Mouse (Mus musculus) intestine, embryonic 16.5 days (tissue): ENCODE results near the gene St7. TPM values are rescaled to one million over a fixed set of nuclear protein-coding genes. Genes with fewer than 3 reads are reported as not detected.

ENCODE experiments used
- ATAC-seq: fragments of 200-750 bp; cut with Nextera tagmentation; 2 replicates; pipeline ENCODE4 v1.8.0; 2017; ENCODE audit warnings: moderate TSS enrichment, moderate library complexity
- H3K27ac ChIP-seq: fragments of 300-500 bp; sonication (generic); 2 replicates; pipeline ENCODE4 v1.5.1; 2014; ENCODE audit warnings: mild to moderate bottlenecking, low read length
- H3K27me3 ChIP-seq: fragments of 300-500 bp; sonication (generic); replicated peaks from 2 replicates; pipeline ENCODE4 v1.6.1; 2014; ENCODE audit warnings: low read length, control low read depth, mixed read lengths; ENCODE audit not compliant: control insufficient read depth, insufficient read depth
- H3K36me3 ChIP-seq: fragments of 300-500 bp; sonication (generic); 2 replicates; pipeline ENCODE4 v1.6.1; 2014; ENCODE audit warnings: low read length, control low read depth; ENCODE audit not compliant: control insufficient read depth, insufficient read depth
- H3K4me1 ChIP-seq: fragments of 300-500 bp; sonication (generic); 2 replicates; pipeline ENCODE4 v1.6.1; 2014; ENCODE audit warnings: low read length, control low read depth, mixed read lengths; ENCODE audit not compliant: control insufficient read depth, insufficient read depth
- H3K4me2 ChIP-seq: fragments of 300-500 bp; sonication (generic); 2 replicates; pipeline ENCODE4 v1.6.1; 2014; ENCODE audit warnings: low read depth, low read length, control low read depth
- H3K4me3 ChIP-seq: fragments of 300-500 bp; sonication (generic); 2 replicates; pipeline ENCODE4 v1.5.1; 2014; ENCODE audit warnings: mild to moderate bottlenecking, low read length
- H3K9ac ChIP-seq: fragments of 300-500 bp; sonication (generic); 2 replicates; pipeline ENCODE4 v1.6.1; 2014; ENCODE audit warnings: low read depth, low read length
- H3K9me3 ChIP-seq: fragments of 300-500 bp; sonication (generic); 2 replicates; pipeline ENCODE4 v1.6.1; 2016; ENCODE audit warnings: low read length, control low read depth; ENCODE audit not compliant: control insufficient read depth
- WGBS: fragments of 180-500 bp; shearing (Covaris S2); extraction: QIAGEN DNeasy Blood & Tissue Kit; methylation state at CpG from one replicate; pipeline ENCODE4 v1.1.7; 2014; 5-methylcytosine and 5-hydroxymethylcytosine counted together
- polyA plus RNA-seq: library from polyadenylated mRNA; unstranded; fragments of >200 nt; fragmentation: Nextera tagmentation; extraction: Ambion mirVana; gene quantifications from 2 replicates; pipeline ENCODE4 v1.2.1, GENCODE M21; 2015

The St7 gene
- polyA plus RNA-seq, 1 experiment from 2014 or later: 20.5 TPM

DNA sequence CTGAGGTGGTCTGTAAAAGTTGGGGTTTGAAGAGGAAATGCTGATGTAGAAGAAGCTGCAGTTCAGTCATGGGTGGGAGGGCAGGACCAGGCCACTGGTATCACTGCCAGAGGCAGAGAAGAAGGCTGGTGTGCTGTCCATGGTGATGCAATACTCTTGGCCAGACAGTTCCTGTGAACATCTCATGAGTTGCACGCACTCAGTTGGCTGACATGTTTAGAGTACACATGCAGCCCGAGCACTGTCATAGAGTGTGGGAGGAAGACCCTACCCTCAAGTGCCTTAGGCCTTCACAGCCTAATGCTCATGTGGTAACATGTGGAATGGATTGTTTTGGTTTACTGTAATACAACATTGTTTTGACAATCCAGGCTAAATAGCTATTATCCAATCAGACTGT lies 238.5 kb downstream of the St7 start:
- Histone ChIP-seq H3K9ac (no peak overlapping the region), H3K4me3 (no peak overlapping the region), H3K27ac (no peak overlapping the region), H3K4me1 (no peaks in the 10 kb centered on the region), H3K4me2 (no peak overlapping the region), H3K36me3 (no peaks in the 10 kb centered on the region), H3K27me3 (no peaks in the 10 kb centered on the region), H3K9me3 (no peaks in the 10 kb centered on the region)
- ATAC-seq: peak; percentile 26; the same call in 1 of the 2 replicates
- 79% methylated on average over 2 of the region's 2 CpGs for WGBS

DNA sequence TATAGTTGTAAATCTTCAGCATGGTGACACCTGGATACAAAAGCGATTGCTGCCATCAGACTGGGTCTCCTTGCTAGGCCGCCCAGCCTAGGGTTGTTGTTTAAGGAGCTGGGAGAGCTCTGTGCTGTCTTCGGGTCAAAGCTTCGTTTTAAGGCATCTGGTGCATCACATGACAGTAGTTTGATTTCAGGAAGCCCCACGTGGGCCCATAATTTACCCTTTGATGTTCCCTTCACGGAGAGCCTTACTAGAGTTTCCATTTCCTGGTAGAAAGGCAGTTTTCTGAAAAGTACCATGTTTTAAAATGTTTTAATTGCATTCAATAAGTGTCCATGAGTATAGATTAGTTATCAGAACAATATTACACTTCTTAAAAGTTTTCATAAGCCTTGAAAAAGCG lies 239.1 kb downstream of the St7 start:
- no peak overlapping the region for H3K9ac ChIP-seq
- 77% methylated on average over 7 of the region's 7 CpGs for WGBS
- ATAC-seq: no peak
- H3K27ac ChIP-seq: no peak overlapping the region
- H3K36me3 ChIP-seq: no peaks in the 10 kb centered on the region
- no peak overlapping the region for H3K4me3 ChIP-seq
- no peaks in the 10 kb centered on the region for H3K27me3 ChIP-seq
- no peak overlapping the region for H3K4me2 ChIP-seq
- H3K9me3 ChIP-seq: no peaks in the 10 kb centered on the region
- no peaks in the 10 kb centered on the region for H3K4me1 ChIP-seq

DNA sequence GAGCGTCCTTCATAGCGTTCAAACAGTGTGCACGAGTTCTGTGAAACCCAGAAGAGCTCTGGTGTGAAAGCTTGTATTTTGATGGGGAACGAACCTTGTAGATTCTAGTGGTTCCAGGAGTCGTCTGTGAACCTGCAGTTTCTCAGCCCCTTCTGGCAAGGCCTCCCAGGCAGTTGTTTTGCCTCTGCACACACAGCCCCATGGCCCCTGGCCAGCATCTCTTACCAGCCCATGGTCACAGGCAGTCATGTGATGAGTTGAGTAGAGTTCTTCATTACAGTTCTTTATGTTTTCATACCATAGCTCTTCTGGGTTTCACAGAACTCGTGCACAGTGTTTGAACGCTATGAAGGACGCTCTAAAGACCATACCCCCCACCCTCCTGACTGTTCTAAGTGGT lies 240.1 kb downstream of the St7 start:
- no peaks in the 10 kb centered on the region for H3K9me3 ChIP-seq
- no peaks in the 10 kb centered on the region for H3K27me3 ChIP-seq
- H3K27ac ChIP-seq: no peak overlapping the region
- H3K4me2 ChIP-seq: no peak overlapping the region
- no peaks in the 10 kb centered on the region for H3K4me1 ChIP-seq
- H3K36me3 ChIP-seq: no peaks in the 10 kb centered on the region
- H3K4me3 ChIP-seq: no peak overlapping the region
- no peak overlapping the region for H3K9ac ChIP-seq
- 86% methylated on average over 8 of the region's 8 CpGs for WGBS
- no peak for ATAC-seq

DNA sequence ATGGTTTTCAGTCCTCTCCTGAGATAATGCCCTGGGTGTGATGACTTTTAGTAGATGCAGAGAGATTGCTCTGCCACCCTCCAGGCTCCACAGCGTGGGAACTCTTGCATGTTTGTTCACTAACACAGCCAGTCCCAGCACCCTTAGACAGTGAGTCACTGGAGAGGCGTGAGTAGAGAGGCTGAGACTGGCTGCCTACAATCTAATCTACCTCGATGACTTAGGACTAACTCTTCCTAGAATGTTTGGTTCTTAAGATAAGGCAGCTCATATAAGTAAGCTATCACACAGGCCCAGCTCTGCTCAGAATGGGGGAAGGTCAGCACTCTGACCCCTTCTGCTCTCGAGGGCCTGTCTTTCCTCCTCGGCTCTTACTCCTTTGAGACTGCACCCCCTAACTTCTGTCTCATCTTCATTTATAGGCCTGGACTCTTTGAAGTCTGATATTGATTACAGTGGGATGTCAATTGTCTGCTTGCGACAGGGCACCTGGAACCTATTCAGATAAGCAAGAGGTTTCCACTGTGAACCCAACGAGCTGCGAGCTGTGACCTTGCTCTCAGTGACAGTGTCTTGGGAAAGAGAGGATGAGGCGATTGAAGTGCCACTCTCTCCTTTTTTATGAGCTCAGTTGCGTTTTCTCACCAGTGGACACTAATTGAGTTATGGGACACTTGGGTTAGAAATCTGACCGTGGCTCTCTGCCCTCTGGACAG lies 246.1 kb downstream of the St7 start:
- H3K36me3 ChIP-seq: no peaks in the 10 kb centered on the region
- no peaks in the 10 kb centered on the region for H3K9me3 ChIP-seq
- H3K4me2 ChIP-seq: no peak overlapping the region
- no peaks in the 10 kb centered on the region for H3K27me3 ChIP-seq
- no peak overlapping the region for H3K4me3 ChIP-seq
- no peak overlapping the region for H3K9ac ChIP-seq
- H3K27ac ChIP-seq: no peak overlapping the region
- peaks cover 6% of the 10 kb centered on the region for H3K4me1 ChIP-seq
- WGBS: 43% methylated on average over 11 of the region's 11 CpGs
- ATAC-seq: peak; percentile 90

DNA sequence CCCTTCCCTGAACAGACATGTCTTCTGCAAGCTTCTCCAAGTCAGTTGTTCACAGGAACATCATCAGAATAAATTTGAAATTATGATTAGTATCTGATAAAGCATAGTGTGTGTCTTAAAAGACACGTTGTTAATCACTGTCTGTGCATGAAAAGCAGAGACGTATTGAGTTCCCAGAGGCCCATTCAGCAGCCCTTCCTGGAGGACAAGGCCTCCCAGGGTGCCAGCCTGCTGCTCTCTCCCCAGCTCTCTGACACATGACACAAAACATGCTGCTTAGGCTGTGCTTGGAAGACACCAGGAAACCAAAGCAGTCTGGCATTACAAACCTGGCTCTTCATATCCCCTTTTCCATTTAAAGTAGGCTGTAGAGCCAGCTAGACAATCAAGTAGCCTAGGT lies 249.2 kb downstream of the St7 start:
- H3K27ac ChIP-seq: no peak overlapping the region
- H3K9ac ChIP-seq: no peak overlapping the region
- no peaks in the 10 kb centered on the region for H3K27me3 ChIP-seq
- no peak overlapping the region for H3K4me2 ChIP-seq
- H3K36me3 ChIP-seq: no peaks in the 10 kb centered on the region
- H3K4me3 ChIP-seq: no peak overlapping the region
- 35% methylated on average over 2 of the region's 2 CpGs for WGBS
- H3K4me1 ChIP-seq: peaks cover 11% of the 10 kb centered on the region
- ATAC-seq: no peak
- H3K9me3 ChIP-seq: no peaks in the 10 kb centered on the region

DNA sequence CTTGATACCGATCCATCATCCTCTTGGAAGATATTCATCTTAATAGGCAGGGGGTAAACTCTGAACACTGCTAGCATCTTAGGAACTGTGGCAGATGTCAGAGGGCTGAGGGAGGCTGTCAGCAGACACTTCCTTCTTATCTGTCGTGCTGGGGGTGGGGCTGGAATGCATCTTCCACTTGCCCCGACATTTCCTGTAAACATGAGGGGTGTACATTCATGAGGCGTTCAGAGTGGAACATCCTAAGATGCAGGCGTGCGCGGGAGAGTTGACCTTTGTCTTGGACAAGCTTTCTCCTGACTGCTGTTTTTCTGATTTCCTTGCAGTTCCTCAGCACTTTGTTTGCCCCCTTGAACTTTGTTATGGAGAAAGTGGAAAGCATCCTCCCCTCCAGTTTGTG lies 249.6 kb downstream of the St7 start:
- Histone ChIP-seq H3K4me3 (no peak overlapping the region), H3K9me3 (no peaks in the 10 kb centered on the region), H3K9ac (no peak overlapping the region), H3K4me2 (no peak overlapping the region), H3K4me1 (peaks cover 11% of the 10 kb centered on the region), H3K27ac (no peak overlapping the region), H3K36me3 (no peaks in the 10 kb centered on the region), H3K27me3 (no peaks in the 10 kb centered on the region)
- no peak for ATAC-seq
- WGBS: 34% methylated on average over 7 of the region's 7 CpGs

DNA sequence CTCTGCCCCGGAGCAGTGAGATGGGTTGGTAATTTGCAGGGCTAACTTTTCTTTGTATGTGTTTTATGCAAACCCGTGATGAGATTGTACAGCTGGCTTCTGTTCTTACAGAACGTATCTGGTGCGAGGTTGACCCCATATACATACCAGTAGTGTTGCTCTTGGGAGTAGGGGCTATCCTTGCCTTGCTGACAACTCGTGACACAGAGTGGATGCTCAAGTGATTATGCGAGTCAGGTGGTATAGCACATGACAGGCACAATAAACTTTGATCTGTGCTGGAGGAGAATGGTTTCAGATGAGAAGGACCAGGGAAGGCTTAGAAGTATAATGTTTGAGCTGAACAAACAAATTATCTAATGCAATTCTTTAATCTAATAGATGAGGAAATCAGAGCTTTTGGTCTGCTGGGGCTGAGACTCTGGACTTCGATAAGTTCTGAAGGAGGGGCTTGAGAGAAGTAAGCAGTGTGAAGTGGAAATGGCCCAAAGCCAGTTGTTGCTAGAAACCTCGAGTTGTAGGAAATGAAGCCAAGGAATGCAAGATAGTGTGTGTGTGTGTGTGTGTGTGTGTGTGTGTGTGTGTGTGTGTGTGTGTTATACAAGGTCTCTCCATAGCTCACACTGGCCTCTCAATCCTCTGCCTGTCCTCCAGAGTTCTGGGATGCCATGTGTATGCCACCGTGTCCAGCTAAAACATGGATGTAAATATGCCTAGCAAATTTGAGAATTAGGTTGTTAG lies 251.3 kb downstream of the St7 start:
- 53% methylated on average over 9 of the region's 9 CpGs for WGBS
- ATAC-seq: peak; percentile 74
- H3K9ac ChIP-seq: no peak overlapping the region
- no peaks in the 10 kb centered on the region for H3K9me3 ChIP-seq
- no peaks in the 10 kb centered on the region for H3K27me3 ChIP-seq
- no peak overlapping the region for H3K4me3 ChIP-seq
- H3K36me3 ChIP-seq: no peaks in the 10 kb centered on the region
- H3K4me1 ChIP-seq: peaks cover 8% of the 10 kb centered on the region; the same call in 1 of the 2 replicates
- no peak overlapping the region for H3K4me2 ChIP-seq
- H3K27ac ChIP-seq: no peak overlapping the region

DNA sequence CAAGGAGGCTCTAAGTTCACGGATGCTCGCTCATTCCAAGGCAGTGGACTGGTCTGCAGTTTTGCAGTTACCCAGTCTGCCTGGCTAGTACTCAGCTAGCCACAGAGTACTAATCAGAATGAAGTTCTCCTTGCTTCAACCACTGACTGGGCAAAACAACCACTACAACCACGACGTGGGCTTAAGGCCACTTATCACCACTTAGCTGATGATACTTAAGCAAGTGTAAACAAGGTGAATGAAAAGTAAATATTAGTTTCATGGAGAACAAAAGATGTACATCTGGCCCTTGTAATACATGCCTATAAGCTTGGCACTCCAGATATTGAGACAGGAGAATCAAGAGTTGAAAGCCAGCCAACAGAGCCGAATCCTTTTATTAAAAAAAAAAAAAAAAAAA lies 253.7 kb downstream of the St7 start:
- H3K36me3 ChIP-seq: no peaks in the 10 kb centered on the region
- WGBS: 42% methylated on average over 5 of the region's 5 CpGs
- no peak for ATAC-seq
- peaks cover 8% of the 10 kb centered on the region; the same call in 1 of the 2 replicates for H3K4me1 ChIP-seq
- no peaks in the 10 kb centered on the region for H3K27me3 ChIP-seq
- H3K9ac ChIP-seq: no peak overlapping the region
- no peaks in the 10 kb centered on the region for H3K9me3 ChIP-seq
- no peak overlapping the region for H3K4me3 ChIP-seq
- H3K27ac ChIP-seq: no peak overlapping the region
- no peak overlapping the region for H3K4me2 ChIP-seq

DNA sequence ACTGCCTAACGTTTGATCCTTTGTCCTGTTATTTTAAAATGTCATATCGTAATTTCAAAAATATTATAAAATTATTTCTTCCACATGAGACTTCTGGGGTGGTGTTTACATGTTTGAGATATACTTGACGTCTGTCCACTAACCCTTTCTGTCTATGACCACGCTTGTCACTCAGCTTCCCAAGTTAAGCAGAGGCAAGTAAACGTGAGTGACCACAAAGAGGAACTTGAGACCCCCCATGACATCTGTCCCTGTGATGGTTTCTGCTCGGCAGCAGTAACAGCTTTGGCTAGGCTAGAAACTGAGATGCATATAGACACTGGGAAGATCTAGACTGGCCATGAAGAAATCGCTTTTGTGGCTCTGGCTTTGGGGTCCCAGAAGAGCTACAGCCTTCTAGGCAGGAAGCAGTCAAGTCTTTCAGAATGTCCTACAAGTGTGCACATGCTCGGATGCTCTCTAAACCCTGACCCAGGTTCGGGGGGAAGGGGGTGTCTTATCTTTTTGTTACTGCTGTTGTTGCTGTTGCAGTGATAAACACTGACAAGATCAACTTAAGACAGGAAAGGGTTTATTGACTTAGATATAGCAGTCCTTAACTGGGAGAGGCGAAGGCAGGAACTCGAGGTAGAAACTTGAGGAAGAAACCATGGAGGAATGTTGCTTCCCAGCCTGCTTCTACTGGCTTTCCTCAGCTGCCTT lies 254.5 kb downstream of the St7 start:
- WGBS: 69% methylated on average over 11 of the region's 11 CpGs
- Histone ChIP-seq H3K27me3 (no peaks in the 10 kb centered on the region), H3K9ac (no peak overlapping the region), H3K4me2 (no peak overlapping the region), H3K27ac (no peak overlapping the region), H3K4me3 (no peak overlapping the region), H3K4me1 (peaks cover 8% of the 10 kb centered on the region; the same call in 1 of the 2 replicates), H3K36me3 (no peaks in the 10 kb centered on the region), H3K9me3 (no peaks in the 10 kb centered on the region)
- no peak for ATAC-seq
